Mouse (Mus musculus): ENCODE measurements around the gene Gm8212.
"Not testable (repeated sequence)": the region's sequence is repeated elsewhere in the genome, so short reads cannot be mapped to it uniquely, and the experiment has no call there.

The Gm8212 gene

DNA sequence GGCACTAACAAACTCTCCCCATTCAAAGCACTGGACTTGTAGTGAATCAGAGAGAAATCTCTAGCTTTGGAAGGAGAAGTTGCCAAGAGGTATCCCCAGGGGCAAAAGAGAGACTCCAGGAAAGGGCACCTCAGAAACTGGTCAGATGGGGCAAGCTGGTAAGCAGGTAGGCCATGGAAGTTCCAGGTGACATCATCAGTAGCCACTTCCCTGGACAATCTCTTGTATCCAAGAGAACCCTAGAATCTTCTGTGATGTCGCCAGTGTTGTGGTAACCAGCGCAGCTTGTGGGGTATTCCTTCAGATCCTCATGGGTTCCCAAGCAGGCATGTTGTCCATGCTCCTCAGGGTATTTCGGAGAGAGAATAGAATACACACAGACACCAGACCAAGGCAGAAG, at the start of gene Gm8212:
TSS of gene Gm8212 (plus strand) at position 301 of the 400 bp plus-strand sequence.
- not testable (repeated sequence) for DNase-seq (ENCODE audit: low read depth, low spot score)

DNA sequence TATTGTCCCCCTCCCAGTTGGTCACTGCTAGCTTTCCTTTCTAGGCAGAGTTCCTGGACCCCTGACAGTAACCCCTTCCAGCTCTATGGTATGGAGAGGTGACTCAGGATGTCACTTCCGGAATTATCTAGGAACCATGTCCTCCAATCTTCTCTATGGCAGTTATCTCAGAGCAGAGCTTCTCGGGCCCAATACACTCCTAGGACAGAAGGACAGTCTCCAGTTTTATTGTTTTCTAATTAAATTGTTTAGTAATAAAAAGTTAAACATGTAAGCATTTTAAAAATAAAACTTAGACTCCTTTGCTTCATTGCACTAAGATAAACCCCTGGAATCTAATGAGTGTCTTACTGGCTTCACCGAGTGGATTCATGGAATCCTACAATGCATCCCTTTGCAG, 15.7 kb downstream of the Gm8212 start, which contains the start of gene 4930503E14Rik:
TSS of gene 4930503E14Rik (minus strand) at position 101 of the 400 bp plus-strand sequence.
- DNase-seq (ENCODE audit: low read depth, low spot score), result not testable (repeated sequence)

DNA sequence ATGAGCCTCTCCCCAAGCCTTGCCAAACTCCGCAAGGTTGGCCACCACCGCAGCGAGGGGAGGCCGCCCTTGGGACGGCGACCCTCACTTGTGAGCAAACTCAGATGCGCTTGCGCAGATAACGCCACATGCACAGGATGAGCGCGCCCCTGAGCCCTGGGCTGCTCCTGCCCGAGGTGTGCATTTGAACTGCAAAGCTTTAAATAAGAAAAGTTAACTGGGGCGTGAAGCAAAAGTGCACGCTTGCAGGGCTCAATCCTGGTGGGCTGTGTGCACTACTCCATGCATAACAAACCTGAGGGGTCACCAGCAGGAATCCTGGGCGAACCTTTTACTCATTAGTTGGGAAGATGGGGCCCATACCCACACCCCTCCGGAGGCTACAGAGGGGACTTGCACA, 50.6 kb downstream of the Gm8212 start:
- DNase-seq (ENCODE audit: low read depth, low spot score), result no peak
